Mouse (Mus musculus) kidney, adult 2 months (tissue): Measurements from ENCODE around the gene Akap5.

ENCODE experiments used
- CTCF ChIP-seq: fragments of 200-500 bp; conservative IDR thresholded peaks from 2 replicates; pipeline ENCODE4 v1.5.1; 2011; ENCODE audit warnings: low read depth, mild to moderate bottlenecking, control low read depth, low read length, moderate library complexity, mixed read lengths; ENCODE audit not compliant: insufficient read depth, insufficient read length
- POLR2A ChIP-seq: fragments of 200-500 bp; IDR thresholded peaks from one replicate; pipeline ENCODE4 v1.6.1; 2011; ENCODE audit warnings: low read depth, low read length, control low read depth

GRCm38 (mm10) chr12:76310007-76310406, 14.7 kb upstream of the Akap5 start:
- TF ChIP-seq CTCF (no peak), POLR2A (no peak)
